Mouse (Mus musculus) WW6 (cell line): ENCODE data around the gene Dclk1.

ENCODE experiments used
- DNase-seq: peaks from one replicate; pipeline ENCODE4 v3.0.0-alpha.2; 2013; ENCODE audit warnings: low read depth, low spot score

Gene Dclk1

GRCm38 (mm10) chr3:55260139-55260538 is 18.0 kb downstream of the Dclk1 start:
- no peak for DNase-seq

DNA sequence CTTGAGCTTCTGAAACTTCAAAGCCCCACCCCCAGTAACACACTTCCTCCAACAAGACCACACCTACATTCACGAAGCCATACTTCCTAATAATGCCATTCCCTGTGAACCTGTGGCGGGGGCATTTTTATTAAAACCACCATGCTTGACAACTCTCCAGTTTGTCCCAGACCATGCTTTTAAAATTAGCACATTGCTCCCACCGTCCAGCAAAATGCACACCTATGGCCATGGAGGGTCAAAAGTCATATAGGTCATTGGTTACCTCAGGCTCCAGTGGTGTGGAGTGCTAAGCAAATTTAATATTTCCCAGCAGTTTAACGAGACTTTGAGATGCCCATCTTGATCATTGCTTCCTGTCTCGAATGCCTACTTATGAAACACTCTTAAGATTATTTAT is 23.9 kb downstream of the Dclk1 start:
- DNase-seq, result no peak

GRCm38 (mm10) chr3:55269802-55270201 is 27.6 kb downstream of the Dclk1 start:
- DNase-seq, result no peak

DNA sequence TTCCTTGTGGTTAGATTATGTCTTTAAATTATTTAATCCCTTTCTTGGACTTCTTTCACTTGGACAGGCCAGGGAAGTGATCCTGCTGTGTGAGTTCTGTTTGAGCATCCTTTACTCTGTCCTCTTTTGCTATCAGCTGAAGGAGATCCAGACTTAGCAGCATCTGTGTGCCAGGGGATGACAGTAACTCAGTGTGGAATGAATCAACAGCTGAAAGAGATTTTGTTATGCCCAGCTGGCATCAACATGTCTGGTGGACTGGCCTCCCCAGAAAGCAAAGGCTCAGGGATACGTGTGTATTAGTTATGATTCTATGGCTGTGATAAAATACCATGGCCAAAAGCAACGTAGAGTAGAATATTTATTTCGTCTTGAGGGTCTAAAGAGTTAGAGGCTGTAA is 28.2 kb downstream of the Dclk1 start:
- DNase-seq, result no peak

- DNase-seq, result no peak
These were observed 28.8 kb downstream of the Dclk1 start for GRCm38 (mm10) chr3:55270920-55271319.

DNA sequence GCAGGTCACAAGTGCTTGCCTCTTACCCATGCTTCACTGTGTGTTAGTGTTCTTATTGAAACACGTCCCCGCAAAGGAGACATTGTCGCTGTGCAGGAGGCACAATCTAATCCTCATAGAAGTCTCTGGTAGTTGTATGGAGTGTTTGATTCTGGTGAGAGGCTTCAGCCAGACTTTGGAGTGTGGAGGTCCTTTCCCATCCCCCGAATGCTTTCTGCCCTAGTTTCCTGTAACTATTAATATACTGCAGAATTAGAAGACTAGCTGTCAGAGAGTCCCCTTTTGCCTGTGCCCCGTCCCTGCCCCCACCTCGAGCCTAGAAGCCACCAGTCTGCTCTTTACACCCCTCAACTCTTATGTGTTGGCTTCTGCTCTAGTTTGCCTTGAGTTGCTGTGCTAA is 30.4 kb downstream of the Dclk1 start:
- DNase-seq, result no peak

- no peak for DNase-seq
These were observed 34.3 kb downstream of the Dclk1 start for GRCm38 (mm10) chr3:55276446-55276845.

- no peak for DNase-seq
These were observed 34.7 kb downstream of the Dclk1 start for GRCm38 (mm10) chr3:55276851-55277250.

- no peak for DNase-seq
These were observed 35.7 kb downstream of the Dclk1 start for GRCm38 (mm10) chr3:55277829-55278228.

- no peak for DNase-seq
These were observed 37.8 kb downstream of the Dclk1 start for GRCm38 (mm10) chr3:55279923-55280322.

DNA sequence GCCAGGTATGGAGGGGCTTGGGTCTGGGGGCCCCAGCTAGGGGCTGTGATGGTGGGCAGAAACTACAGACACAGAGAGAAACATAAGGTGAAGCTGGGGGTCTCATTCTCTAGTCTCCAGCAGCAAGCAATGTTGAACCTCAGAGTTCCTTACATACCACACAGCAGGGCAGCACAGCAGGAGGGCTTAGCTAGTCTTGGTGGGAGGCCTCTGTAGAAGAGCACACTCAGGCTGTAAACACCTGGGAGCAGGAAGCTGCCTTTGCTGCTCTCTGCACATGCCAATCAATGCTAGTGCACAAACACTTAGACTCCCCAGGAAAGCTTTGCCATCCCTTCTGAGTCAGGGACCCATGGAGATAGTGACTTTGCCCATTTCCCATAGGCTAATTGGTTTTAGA is 38.3 kb downstream of the Dclk1 start:
- DNase-seq, result no peak

GRCm38 (mm10) chr3:55284215-55284614 is 42.1 kb downstream of the Dclk1 start:
- no peak for DNase-seq

DNA sequence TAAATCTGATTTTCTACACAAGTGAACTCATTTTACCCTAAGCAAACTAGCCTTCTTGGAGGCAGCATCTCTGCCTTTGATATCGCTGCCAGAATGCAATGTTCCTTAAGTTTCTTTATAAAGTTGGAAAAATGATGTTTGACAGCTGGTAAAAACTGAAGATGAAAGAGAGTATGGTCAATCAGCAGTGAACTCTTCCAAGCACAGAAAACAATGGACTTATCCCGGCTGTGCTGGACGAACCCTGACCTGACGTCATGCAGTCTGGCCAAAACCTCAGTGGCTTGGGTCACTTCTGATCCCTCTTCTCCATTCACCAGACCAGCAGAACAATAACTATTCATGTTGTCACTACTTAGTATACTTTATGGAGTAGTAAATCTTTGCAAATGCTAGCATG is 46.6 kb downstream of the Dclk1 start:
- DNase-seq, result no peak

DNA sequence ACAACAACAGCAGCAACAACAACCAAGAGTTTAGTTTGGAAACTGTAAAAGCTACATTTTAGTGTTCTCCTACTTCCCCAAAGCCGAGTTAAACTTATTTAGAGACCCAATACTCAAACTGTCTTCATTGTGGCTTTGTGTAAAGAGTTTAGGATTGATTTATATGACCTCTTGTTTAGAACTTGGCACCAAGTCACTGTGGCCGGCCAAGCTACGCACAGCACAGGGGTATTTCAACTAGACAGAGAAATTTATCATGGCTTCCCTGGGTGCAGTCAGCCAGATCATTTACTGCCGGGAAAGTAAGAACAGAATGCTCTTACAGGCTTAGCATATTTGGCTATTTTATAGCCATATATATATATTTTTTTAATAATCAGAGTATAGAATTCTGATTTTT is 49.8 kb downstream of the Dclk1 start:
- no peak for DNase-seq

- DNase-seq, result no peak
These were observed 50.7 kb downstream of the Dclk1 start for GRCm38 (mm10) chr3:55292783-55293430.

DNA sequence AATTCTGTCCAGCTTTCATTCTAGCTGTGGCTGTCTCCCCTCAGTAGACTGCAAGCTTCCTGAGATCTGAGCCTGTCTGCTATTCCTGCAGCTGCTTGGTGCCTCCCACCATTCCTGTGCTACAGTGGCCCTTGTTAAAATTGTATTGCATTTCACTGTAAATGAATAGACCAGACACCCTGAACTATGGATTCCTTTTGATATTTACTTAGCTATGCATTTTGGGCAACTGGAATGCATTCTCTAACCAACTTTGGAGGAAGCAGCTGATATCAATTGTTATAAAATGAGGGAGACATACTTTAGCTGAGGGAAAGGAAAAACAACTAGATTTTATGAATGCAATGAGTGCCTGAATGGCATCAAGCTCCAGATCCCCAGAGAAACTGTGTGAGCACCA is 63.5 kb downstream of the Dclk1 start:
- DNase-seq, result no peak

DNA sequence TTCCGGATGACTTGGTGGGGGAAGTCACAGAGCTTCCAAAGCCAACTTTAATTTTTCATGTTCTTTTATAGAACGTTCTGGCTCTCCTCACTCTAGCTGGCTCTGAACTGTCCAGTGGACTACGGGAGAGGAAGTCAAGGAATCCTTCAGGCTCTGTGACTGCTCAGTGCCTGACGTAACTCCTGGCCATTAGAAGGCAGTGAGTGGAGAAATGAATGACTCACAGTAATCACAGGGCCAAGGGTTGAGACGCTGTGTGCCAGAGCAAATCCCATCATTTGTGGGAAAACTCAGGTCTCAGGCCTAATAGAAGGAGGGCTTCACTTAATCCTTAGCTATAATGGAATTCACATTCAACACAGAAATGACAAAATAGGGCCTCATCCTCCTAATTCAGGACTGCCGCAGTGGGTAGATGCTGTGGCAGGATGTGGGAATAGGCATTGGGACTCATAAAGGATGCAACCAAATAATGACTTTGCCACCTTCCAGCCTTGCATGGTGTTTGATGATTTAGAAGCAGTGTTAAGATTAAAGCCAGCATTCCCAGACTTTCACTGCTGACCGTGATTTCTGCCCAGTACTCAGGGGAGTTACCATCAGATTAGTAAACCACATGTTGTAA is 65.5 kb downstream of the Dclk1 start:
- DNase-seq, result no peak

GRCm38 (mm10) chr3:55309961-55310360 is 67.8 kb downstream of the Dclk1 start:
- no peak for DNase-seq

GRCm38 (mm10) chr3:55315827-55316226 is 73.7 kb downstream of the Dclk1 start:
- DNase-seq, result no peak

GRCm38 (mm10) chr3:55318021-55318420 is 75.9 kb downstream of the Dclk1 start:
- DNase-seq, result no peak

DNA sequence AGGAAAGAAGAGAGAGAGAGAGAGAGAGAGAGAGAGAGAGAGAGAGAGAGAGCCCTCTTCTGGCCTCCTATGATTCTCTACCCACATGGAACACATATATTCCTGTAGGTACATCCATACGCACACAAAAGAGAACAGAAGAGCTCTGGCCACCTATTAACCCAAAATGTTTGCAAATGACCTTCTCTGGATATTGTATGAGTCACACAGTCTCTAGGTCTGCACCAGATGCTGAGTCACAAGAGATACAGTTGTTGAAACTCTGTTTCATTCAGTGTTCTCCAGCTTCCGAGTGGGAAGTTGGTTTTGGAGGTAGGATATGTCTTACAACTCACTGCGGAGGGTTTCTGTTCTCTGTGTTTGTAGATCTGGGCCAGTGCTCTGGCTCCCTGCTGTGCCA is 78.4 kb downstream of the Dclk1 start:
- DNase-seq, result no peak

GRCm38 (mm10) chr3:55324029-55324428 is 81.9 kb downstream of the Dclk1 start:
- DNase-seq, result no peak

DNA sequence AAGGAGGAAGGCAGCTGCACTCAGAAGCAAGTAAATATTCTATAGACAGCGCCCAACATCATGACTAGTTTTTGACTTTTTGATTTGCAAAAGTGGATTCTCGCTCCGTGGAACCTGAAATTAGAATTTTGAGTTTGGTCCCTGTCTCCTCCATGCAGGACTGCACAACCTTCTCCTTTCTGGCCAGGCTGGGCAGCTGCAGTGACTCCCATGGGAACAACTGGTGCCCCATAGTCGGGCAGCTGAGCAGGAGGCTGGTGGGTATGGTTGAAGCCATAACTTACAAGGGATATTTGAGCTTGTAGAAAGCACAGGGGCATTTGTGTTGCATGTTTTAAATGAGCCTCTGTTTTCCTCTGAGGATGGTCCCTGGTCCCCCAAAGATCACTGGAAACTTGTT is 88.3 kb downstream of the Dclk1 start:
- DNase-seq, result no peak

- no peak for DNase-seq
These were observed 89.5 kb downstream of the Dclk1 start for GRCm38 (mm10) chr3:55331694-55332093.
